Mouse (Mus musculus) layer of hippocampus, postnatal 10 days (tissue): Measurements from ENCODE around the gene Tmem63a. TPM values are rescaled to one million over a fixed set of nuclear protein-coding genes. Genes with fewer than 3 reads are reported as not detected.

Source experiments
- DNase-seq, 2 experiments: peaks; one replicate each; pipeline ENCODE4 v3.0.0; 2021; ENCODE audit warnings: low spot score in 2 of 2
- long read RNA-seq: library from polyadenylated mRNA; stranded (forward); transcript quantifications from one replicate; pipeline ENCODE4 v2.0.0, GENCODE M21; 2023
- total RNA-seq, 2 experiments: library from RNA; stranded (reverse); gene quantifications; 2 replicates each; pipeline ENCODE4 v1.2.3; 2021

Tmem63a gene
- 1 to 10 TPM; 3.7 to 3.8 TPM for total RNA-seq
- long read RNA-seq: 0 reads

DNA sequence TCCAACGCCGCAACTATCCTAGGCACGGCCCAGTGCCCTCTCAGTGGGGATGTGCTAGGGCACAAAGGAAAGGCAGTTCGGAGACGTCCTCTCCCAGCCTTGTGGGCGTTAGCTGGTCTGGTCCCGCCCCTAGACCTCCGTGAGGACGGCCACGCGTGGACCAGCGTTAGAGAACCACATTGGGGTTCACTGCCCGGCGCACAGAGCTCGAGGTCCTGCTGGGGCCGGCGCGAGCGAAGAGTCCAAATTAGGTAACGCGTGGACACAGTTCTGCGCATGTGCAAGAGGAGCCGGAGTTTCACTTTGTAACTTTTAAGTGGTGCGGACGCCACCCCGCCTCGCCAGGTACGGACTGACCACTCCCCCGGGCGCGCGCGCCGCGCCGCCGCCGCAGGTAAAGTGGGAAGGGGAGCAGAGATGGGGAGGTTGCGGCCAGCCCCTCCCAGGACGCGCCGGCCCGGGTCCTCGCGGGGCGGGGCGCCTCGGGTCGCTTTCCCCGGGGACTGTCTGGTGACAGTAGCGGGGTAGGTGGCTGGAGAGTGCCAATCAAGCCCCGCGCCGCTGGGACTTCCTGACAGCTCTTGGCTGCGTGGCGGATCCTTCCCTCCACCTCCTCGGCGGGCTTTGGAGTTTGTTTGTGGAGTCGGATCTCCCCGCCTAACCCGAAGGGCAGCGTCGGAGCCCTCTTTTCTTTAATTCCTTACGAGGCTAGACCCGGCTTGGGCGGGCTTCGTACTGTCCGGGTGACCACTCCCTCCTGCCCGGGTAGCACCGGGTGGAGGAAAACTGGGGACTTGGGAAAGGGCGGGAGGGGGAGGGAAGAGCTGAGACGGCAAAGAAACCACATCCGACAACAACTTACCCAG is at the start of gene Tmem63a:
Gene Tmem63a, plus strand, starts transcription at position 179 of the 866 bp plus-strand sequence.
- peak; percentile 26 to 46 for DNase-seq

GRCm38 (mm10) chr1:180892808-180893207 is 49.3 kb upstream of the Tmem63a start, which contains the start of gene Lefty2:
TSS of gene Lefty2 (plus strand) at chr1:180893108.
- DNase-seq: no peak

DNA sequence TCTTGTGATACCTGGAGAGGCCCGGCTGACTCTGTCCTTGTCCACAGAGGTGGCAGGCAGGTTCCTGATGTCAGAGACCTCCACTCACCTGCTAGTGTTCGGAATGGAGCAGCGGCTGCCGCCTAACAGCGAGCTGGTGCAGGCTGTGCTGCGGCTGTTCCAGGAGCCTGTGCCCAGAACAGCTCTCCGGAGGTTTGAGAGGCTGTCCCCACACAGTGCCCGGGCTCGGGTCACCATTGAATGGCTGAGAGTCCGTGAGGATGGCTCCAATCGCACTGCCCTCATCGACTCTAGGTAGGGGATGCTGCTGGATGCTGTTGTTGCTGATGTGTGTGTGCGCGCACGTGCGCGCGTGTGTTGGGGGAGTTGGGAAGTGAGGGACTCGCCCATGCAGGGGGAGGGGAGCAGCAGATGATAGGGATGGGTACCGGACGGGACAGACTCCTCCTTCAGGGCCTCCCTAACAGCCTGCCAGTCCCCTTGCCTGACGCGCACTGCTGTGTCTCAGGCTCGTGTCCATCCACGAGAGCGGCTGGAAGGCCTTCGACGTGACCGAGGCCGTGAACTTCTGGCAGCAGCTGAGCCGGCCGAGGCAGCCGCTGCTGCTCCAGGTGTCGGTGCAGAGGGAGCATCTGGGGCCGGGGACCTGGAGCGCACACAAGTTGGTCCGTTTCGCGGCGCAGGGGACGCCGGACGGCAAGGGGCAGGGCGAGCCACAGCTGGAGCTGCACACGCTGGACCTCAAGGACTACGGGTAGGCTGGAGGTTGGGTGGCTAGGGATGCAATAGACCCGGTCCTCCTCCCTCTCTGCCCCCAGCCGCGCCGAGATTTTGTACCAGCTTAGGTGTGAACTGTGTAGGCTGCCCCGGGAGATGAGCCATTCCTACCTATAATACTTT is 47.8 kb upstream of the Tmem63a start:
- peak in 1 of 2 experiments; percentile 29 for DNase-seq

GRCm38 (mm10) chr1:180901107-180901506 is 41.0 kb upstream of the Tmem63a start:
- DNase-seq: no peak

- no peak for DNase-seq
These were observed 39.2 kb upstream of the Tmem63a start for GRCm38 (mm10) chr1:180902915-180903314.

- DNase-seq: no peak
These were observed 38.5 kb upstream of the Tmem63a start for GRCm38 (mm10) chr1:180903666-180904038.

DNA sequence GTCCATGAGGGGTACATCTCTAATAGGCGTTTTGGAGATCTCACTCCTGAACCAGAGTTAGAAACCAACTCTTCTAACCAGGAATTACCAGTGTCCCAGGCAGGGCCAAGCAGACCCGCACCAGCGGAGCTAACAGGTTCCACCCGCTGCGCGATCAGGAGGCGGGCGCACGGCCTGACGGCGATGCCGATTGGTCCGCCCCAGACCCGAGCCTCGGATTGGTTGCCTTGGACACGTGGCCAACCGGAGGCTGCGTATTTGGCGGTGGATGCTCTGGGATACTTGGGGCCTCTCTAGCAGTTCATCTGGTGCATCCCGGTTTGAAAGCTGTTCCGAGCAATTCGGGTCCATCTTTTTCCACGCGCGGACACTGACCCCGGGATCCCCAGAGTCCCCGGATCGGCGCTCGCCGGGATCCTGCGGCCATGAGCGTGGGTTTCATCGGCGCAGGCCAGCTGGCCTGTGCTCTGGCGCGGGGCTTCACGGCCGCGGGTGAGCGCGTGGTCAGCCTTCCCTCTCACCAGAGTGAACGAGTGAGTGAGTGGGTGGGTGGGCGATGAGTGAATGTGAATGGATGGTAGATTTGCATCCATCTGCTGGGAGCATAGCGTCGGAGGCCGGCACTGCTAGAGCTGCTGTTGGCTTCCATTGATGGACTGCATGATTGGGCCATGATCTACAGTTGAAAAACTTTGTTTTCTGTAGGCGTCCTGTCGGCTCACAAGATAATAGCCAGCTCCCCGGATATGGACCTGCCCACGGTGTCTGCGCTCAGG is 37.9 kb upstream of the Tmem63a start, which contains the start of gene Pycr2:
Gene Pycr2, plus strand, starts transcription at position 255 of the 776 bp plus-strand sequence.
- peak; percentile 92 to 96 for DNase-seq

DNA sequence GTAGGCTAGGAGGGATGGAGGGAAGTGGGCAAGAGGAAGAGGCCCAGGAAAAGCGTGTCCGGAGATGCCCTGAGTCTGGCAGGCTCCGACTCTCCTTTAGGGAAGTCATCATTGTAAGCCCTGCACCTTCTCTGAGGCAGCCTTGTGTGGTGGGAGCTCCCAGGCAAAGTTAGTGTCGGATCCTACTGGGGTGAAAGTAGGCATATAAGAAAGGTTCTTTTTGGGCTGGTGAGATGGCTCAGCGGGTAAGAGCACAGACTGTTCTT is 37.4 kb upstream of the Tmem63a start:
- no peak for DNase-seq

DNA sequence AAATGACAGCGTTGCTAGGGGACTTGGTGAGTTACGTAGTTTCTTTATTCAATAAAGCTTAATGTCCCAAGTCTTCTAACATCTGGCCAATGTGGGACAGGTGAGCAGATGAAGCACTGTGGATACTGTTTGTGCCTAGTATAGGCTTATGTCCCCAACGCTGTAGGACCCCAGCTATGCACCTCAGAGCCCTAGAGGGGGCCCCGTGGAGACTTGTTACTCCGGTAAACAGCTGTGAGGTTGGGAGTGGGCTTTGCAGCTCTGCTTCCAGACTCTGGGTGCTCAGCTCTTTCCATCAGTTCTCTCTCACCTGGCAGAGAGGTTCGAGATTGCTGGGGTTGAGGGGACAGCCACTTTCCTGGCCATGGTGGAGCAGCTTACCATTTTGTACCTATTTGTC is 36.8 kb upstream of the Tmem63a start:
- DNase-seq: no peak

DNA sequence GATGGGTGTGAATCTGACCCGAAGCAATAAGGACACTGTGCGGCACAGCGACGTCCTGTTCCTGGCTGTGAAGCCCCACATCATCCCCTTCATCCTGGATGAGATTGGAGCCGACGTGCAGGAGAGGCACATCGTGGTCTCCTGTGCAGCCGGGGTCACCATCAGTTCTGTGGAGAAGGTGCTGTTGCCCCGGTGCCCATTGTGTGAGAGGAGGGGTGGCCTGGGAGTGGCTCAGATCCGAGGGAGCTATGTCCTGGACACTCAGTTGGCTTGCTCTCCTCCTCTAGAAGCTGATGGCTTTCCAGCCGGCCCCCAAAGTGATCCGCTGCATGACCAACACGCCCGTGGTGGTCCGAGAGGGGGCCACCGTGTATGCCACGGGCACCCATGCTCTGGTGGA is 36.3 kb upstream of the Tmem63a start:
- no peak for DNase-seq

GRCm38 (mm10) chr1:180906461-180907147 is 35.5 kb upstream of the Tmem63a start:
- no peak for DNase-seq

DNA sequence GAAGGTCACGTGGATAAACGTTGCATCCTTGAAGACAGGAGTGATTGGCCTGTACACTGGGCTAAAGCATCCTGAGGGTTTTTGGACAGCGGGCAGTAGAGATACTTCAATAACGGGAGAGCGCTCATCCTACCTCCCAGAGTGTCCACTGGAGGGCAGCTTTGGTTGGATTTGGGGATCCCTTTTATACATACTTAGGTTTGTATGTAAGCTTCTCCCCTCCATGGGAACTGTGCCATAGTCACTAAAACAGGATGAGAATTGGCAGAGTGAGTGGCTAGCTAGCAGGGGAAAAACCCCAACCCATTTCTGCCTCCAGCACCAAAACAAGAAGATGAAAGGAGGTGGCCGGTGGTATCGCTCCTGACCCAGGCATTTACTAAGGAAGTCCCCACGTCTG is 31.0 kb upstream of the Tmem63a start:
- DNase-seq: no peak

DNA sequence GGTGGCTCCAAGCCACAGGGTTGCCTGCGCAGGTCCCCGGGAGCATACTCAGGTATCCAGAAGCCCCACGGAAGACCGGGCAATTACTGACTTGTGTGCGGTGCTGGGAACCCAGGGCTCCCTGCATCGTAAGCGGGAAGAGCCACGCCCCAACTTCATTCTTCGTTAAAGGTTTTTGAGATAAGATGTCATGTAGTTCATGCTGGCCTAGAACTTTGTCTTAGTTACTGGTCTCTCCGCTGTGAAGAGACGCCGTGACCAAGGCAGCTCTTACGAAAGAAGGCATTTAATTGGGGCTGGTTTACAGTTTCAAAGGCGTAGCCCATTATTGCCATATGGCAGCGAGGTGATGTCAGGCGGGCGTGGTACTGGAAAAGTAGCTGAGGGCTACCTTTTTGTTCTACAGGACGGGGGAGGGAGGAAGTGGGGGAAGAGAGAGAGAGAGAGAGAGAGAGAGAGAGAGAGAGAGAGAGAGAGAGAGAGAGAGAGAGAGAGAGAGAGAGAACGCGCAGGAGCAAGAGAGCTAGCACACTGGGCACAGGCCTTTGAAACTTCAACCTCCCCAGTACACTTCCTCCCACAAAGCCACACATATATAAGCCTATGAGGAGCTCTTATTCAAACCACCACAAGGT is 30.4 kb upstream of the Tmem63a start:
- no peak for DNase-seq

GRCm38 (mm10) chr1:180912792-180913191 is 29.4 kb upstream of the Tmem63a start:
- no peak for DNase-seq

- no peak for DNase-seq
These were observed 28.3 kb upstream of the Tmem63a start for GRCm38 (mm10) chr1:180913797-180914196.

- DNase-seq: no peak
These were observed 25.7 kb upstream of the Tmem63a start for GRCm38 (mm10) chr1:180916425-180916824.

- no peak for DNase-seq
These were observed 25.1 kb upstream of the Tmem63a start for GRCm38 (mm10) chr1:180917053-180917452.

DNA sequence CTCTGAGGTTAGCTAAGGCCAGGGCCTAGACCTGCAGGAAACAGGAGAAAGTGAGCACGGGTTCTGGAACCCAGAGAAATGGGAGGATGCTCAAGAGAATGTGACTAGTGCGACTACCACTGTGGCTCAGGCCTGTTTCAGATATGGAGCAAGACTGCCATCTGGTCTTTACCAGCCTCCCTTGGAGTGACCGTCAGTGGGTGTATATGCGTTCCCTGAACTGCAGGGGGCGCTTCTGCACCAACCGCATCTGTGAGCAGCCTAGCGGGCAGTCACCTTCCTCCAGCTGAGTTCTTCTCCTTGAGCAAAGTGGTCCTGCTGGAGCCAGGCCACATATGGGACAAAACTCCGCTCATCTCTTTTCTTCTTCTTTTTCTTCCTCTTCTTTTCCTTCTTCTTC is 22.5 kb upstream of the Tmem63a start:
- DNase-seq: no peak

DNA sequence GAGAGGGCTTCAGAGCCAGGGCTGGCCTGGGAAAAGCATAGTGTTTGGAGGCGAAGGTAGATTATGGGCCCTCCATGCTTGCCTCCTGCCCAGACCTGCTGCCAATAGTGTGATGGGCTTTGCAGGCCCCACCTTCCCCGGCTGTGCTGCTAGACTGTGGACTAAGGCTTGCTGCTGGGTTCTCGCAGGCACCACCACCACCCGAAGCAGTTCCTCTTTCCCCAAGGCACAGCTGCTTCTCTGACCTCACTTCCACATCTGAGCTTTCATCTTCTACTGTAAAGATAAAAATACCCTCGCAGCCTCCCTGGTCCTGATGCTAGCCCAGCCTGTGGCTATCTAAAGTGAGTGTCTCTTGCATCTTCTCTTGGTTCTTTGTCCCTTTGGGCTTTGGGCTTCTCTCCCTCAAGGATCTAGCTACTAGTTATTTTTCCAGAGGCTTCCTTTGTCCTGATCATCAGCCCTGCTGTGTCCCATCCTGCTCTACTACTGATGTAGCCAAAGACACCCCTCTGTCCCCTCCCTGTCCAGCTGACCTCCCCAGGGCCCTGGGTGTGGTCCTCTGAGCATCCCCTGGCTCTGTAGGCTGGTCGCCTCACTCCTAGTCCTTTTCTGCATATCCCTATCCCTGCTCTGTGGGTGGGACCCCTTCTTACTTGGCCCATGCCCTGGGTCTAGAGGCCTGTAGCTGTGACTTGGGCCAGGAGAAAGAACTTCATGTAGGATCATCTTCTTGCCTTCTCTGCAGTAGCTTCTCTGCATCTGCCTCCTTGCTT is 19.7 kb upstream of the Tmem63a start:
- no peak for DNase-seq

DNA sequence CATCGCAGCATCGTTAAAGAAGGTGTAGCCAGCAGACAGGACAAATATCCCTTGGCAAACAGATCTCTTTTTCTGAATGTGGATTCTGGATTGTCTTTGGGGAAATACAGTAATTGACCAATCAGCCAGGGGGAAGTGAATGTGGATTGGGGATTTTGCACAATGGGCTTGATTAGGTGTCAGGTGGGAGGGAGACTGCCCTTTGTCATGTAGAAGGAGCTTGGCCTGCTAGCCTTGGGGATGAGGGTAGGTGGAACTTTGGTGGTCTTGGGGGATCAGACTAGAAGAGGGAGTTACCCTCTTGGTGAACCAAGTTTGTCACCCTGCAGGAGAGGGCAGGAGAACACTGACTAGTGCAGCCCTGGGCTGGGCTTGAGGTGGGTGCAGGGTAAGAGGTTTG is 17.4 kb upstream of the Tmem63a start:
- no peak for DNase-seq
